Mouse (Mus musculus) midbrain, embryonic 15.5 days (tissue): ENCODE data around the gene Cfap46. TPM values are rescaled to one million over a fixed set of nuclear protein-coding genes. Genes with fewer than 3 reads are reported as not detected.

Experiments used
- ATAC-seq: fragments of 200-750 bp; cut with Nextera tagmentation; replicated peaks from 2 replicates; pipeline ENCODE4 v1.8.0; 2017; ENCODE audit warnings: moderate TSS enrichment
- H3K27ac ChIP-seq: fragments of 300-500 bp; sonication (generic); 2 replicates; pipeline ENCODE4 v1.5.1; 2015; ENCODE audit warnings: mild to moderate bottlenecking, inconsistent platforms
- H3K27me3 ChIP-seq: fragments of 300-500 bp; sonication (generic); replicated peaks from 2 replicates; pipeline ENCODE4 v1.6.1; 2015; ENCODE audit warnings: inconsistent platforms
- H3K36me3 ChIP-seq: fragments of 300-500 bp; sonication (generic); replicated peaks from 2 replicates; pipeline ENCODE4 v1.6.1; 2015; ENCODE audit warnings: inconsistent platforms
- H3K4me1 ChIP-seq: fragments of 300-500 bp; sonication (generic); 2 replicates; pipeline ENCODE4 v1.6.1; 2015; ENCODE audit warnings: inconsistent platforms
- H3K4me2 ChIP-seq: fragments of 300-500 bp; sonication (generic); 2 replicates; pipeline ENCODE4 v1.6.1; 2015; ENCODE audit warnings: inconsistent platforms, mild to moderate bottlenecking, moderate library complexity
- H3K4me3 ChIP-seq: fragments of 300-500 bp; sonication (generic); 2 replicates; pipeline ENCODE4 v1.5.1; 2015; ENCODE audit warnings: mild to moderate bottlenecking, inconsistent platforms
- H3K9ac ChIP-seq: fragments of 300-500 bp; sonication (generic); 2 replicates; pipeline ENCODE4 v1.6.1; 2015; ENCODE audit warnings: mild to moderate bottlenecking, inconsistent platforms
- H3K9me3 ChIP-seq: fragments of 300-500 bp; sonication (generic); 2 replicates; pipeline ENCODE4 v1.6.1; 2016; ENCODE audit warnings: inconsistent platforms
- WGBS: fragments of 180-500 bp; shearing (Covaris S2); methylation state at CpG from one replicate; pipeline ENCODE4 v1.1.7; 2015; ENCODE audit warnings: mixed read lengths; 5-methylcytosine and 5-hydroxymethylcytosine counted together
- polyA plus RNA-seq: library from polyadenylated mRNA; unstranded; fragments of >200 nt; fragmentation: Nextera tagmentation; extraction: Ambion mirVana; gene quantifications from 2 replicates; pipeline ENCODE4 v1.2.1, GENCODE M21; 2015

Gene Cfap46
- 3.0 and 4.1 TPM in 2 replicates for polyA plus RNA-seq

GRCm38 (mm10) chr7:139683706-139684552, at the start of gene Cfap46:
Cfap46 (minus strand) TSS chr7:139683817.
- H3K4me3 ChIP-seq, result peak within 1 kb of the TSS; percentile 54
- ATAC-seq, result peak; percentile 94
- H3K4me2 ChIP-seq, result peak within 1 kb of the TSS; percentile 89
- no peaks in the 10 kb centered on the region for H3K9me3 ChIP-seq
- H3K36me3 ChIP-seq, result no peaks in the 10 kb centered on the region
- H3K27ac ChIP-seq, result peak within 1 kb of the TSS; percentile 72
- peaks cover 10% of the 10 kb centered on the region for H3K4me1 ChIP-seq
- peak within 1 kb of the TSS; percentile 51 for H3K9ac ChIP-seq
- under 1% methylated on average over 31 of the region's 31 CpGs for WGBS
- peaks cover 4% of the 10 kb centered on the region; the same call in 1 of the 2 replicates for H3K27me3 ChIP-seq

GRCm38 (mm10) chr7:139731276-139731696, 47.7 kb upstream of the Cfap46 start:
- Histone ChIP-seq H3K4me3 (no peak overlapping the region), H3K9ac (no peak overlapping the region), H3K9me3 (no peaks in the 10 kb centered on the region), H3K27ac (no peak overlapping the region), H3K27me3 (no peaks in the 10 kb centered on the region), H3K4me2 (no peak overlapping the region), H3K36me3 (no peaks in the 10 kb centered on the region), H3K4me1 (peaks cover 5% of the 10 kb centered on the region; the same call in 1 of the 2 replicates)
- WGBS, result 47% methylated on average over 8 of the region's 8 CpGs
- no peak for ATAC-seq

DNA sequence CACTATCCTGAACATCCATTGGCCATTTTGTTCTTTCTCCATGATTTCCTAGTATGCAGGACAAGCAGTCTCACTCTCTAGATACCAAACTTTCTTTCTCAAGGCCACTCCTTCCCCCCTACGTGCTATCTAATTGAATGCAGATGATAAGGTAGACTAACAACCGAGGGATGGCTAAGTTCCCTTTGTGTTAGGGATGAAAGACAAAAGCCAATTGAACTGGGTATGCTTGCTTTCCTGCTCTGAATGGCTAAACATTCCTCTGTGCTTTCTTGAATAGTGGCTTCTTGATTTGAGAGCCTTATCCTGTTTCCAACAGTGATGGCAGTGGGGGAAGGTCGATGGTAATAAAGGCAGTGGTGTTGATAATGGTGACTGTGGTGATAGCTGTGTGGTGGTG, 43.5 kb upstream of the Cfap46 start:
- H3K27me3 ChIP-seq, result no peaks in the 10 kb centered on the region
- no peak overlapping the region for H3K4me3 ChIP-seq
- H3K4me1 ChIP-seq, result peaks cover 5% of the 10 kb centered on the region; the same call in 1 of the 2 replicates
- WGBS, result 32% methylated on average over 3 of the region's 3 CpGs
- H3K27ac ChIP-seq, result no peak overlapping the region
- no peak for ATAC-seq
- H3K9ac ChIP-seq, result no peak overlapping the region
- H3K4me2 ChIP-seq, result no peak overlapping the region
- no peaks in the 10 kb centered on the region for H3K36me3 ChIP-seq
- H3K9me3 ChIP-seq, result no peaks in the 10 kb centered on the region

GRCm38 (mm10) chr7:139725641-139726040, 42.0 kb upstream of the Cfap46 start:
- no peaks in the 10 kb centered on the region for H3K4me1 ChIP-seq
- no peaks in the 10 kb centered on the region for H3K36me3 ChIP-seq
- no peak overlapping the region for H3K4me2 ChIP-seq
- H3K9ac ChIP-seq, result no peak overlapping the region
- no peak overlapping the region for H3K4me3 ChIP-seq
- ATAC-seq, result no peak
- WGBS, result 93% methylated on average over 1 of the region's 1 CpGs
- H3K27me3 ChIP-seq, result no peaks in the 10 kb centered on the region
- H3K9me3 ChIP-seq, result no peaks in the 10 kb centered on the region
- H3K27ac ChIP-seq, result no peak overlapping the region

DNA sequence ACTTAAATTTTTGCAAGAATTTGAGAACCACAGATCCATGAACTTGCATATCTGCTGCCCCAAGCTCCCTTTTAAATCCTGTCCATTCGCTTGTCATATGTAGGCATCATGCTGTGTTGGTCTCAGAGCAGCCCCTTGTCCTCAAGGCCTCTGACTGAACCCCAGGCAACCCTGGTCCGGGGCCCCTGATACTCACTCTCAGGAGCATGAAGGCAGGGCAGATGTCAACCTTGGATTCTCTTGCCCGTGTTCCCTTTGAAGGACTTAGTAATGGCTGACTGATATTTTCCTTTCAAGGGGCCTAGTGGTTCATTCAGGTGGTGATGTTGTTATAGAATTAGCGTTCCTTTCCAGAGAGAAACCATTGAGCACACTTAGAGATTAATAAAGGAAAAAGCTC, 40.4 kb upstream of the Cfap46 start:
- 58% methylated on average over 4 of the region's 4 CpGs for WGBS
- no peaks in the 10 kb centered on the region for H3K27me3 ChIP-seq
- H3K4me3 ChIP-seq, result no peak overlapping the region
- no peak overlapping the region for H3K4me2 ChIP-seq
- no peak overlapping the region for H3K9ac ChIP-seq
- no peak overlapping the region for H3K27ac ChIP-seq
- H3K4me1 ChIP-seq, result no peaks in the 10 kb centered on the region
- no peaks in the 10 kb centered on the region for H3K9me3 ChIP-seq
- ATAC-seq, result no peak
- H3K36me3 ChIP-seq, result no peaks in the 10 kb centered on the region

DNA sequence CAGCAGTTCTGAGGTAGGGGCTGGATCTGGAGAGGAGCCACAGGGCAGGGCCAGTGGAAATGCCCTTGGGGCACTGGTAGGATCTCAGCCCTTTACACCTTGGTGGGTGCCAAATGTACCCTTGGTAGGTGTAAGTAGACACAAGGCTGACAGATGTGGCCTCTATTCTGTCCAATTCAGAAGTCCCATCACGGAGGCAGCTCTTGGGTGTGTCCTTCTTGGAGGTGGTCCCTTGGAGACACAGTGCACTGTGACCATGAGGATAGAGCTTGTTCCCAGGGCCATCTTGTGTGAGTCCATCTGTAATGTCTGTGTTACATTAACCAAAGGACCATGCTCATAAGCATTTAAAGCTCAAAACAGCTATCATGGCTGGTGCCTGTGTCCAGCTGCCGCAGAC, 37.6 kb upstream of the Cfap46 start:
- Histone ChIP-seq H3K36me3 (no peaks in the 10 kb centered on the region), H3K27me3 (no peaks in the 10 kb centered on the region), H3K9ac (no peak overlapping the region), H3K4me2 (no peak overlapping the region), H3K4me3 (no peak overlapping the region), H3K27ac (no peak overlapping the region), H3K9me3 (no peaks in the 10 kb centered on the region), H3K4me1 (no peaks in the 10 kb centered on the region)
- ATAC-seq, result no peak
- 94% methylated on average over 2 of the region's 2 CpGs for WGBS

DNA sequence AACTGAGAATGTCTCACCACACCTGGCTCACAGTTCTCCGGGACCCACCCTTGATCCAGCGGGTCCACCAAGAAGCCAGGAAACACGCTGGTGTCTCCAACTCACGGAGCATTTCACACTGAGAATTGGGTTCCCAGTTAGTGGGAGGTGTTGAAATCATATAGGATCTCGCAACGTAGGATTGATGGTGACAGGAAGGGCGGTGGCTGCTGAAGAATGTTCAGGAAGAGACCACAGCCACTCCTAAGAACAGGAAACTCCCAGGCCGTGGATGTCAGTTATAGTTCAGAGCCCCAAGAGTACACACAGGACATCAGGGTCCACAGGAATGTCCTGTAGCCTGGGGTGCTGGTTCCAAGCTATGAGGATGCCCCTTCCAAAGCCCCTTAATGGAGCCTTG, 34.2 kb upstream of the Cfap46 start:
- no peak overlapping the region for H3K9ac ChIP-seq
- no peaks in the 10 kb centered on the region for H3K9me3 ChIP-seq
- no peak overlapping the region for H3K4me3 ChIP-seq
- H3K36me3 ChIP-seq, result no peaks in the 10 kb centered on the region
- no peaks in the 10 kb centered on the region for H3K27me3 ChIP-seq
- no peak for ATAC-seq
- WGBS, result 95% methylated on average over 8 of the region's 8 CpGs
- H3K27ac ChIP-seq, result no peak overlapping the region
- H3K4me1 ChIP-seq, result no peaks in the 10 kb centered on the region
- H3K4me2 ChIP-seq, result no peak overlapping the region

- Histone ChIP-seq H3K9ac (no peak overlapping the region), H3K27me3 (no peaks in the 10 kb centered on the region), H3K36me3 (no peaks in the 10 kb centered on the region), H3K4me3 (no peak overlapping the region), H3K9me3 (no peaks in the 10 kb centered on the region), H3K27ac (no peak overlapping the region), H3K4me1 (no peaks in the 10 kb centered on the region), H3K4me2 (no peak overlapping the region)
- no peak for ATAC-seq
Observed at GRCm38 (mm10) chr7:139711821-139712220, 28.2 kb upstream of the Cfap46 start.

GRCm38 (mm10) chr7:139706411-139707120, 22.9 kb upstream of the Cfap46 start:
- Histone ChIP-seq H3K27ac (no peak overlapping the region), H3K36me3 (no peaks in the 10 kb centered on the region), H3K4me1 (peaks cover 8% of the 10 kb centered on the region; the same call in 1 of the 2 replicates), H3K4me2 (no peak overlapping the region), H3K9me3 (no peaks in the 10 kb centered on the region), H3K27me3 (no peaks in the 10 kb centered on the region), H3K4me3 (no peak overlapping the region), H3K9ac (no peak overlapping the region)
- WGBS, result 46% methylated on average over 13 of the region's 13 CpGs
- ATAC-seq, result no peak

DNA sequence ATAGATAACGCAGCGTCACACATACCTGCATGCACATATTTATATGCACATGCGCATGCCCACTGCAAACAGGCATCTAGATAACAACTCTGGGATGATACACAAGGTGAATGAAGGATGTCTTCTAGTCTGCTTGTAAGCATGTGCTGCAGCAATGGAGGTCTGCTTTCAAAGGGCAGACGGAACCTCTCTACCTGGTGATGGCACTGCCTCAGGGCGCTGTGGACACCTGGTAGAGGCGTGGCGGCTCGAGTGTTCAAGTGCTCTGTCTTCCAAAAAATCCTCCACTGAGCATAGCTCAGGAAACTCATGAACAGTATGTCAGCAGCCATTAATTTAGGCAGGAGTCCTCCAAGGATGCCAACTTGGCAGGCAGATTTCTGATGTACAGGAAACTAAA, 22.2 kb upstream of the Cfap46 start:
- H3K4me1 ChIP-seq, result peaks cover 8% of the 10 kb centered on the region; the same call in 1 of the 2 replicates
- WGBS, result 93% methylated on average over 8 of the region's 8 CpGs
- no peak overlapping the region for H3K4me3 ChIP-seq
- H3K9ac ChIP-seq, result no peak overlapping the region
- no peak overlapping the region for H3K27ac ChIP-seq
- ATAC-seq, result no peak
- no peaks in the 10 kb centered on the region for H3K27me3 ChIP-seq
- H3K4me2 ChIP-seq, result no peak overlapping the region
- no peaks in the 10 kb centered on the region for H3K9me3 ChIP-seq
- no peaks in the 10 kb centered on the region for H3K36me3 ChIP-seq

DNA sequence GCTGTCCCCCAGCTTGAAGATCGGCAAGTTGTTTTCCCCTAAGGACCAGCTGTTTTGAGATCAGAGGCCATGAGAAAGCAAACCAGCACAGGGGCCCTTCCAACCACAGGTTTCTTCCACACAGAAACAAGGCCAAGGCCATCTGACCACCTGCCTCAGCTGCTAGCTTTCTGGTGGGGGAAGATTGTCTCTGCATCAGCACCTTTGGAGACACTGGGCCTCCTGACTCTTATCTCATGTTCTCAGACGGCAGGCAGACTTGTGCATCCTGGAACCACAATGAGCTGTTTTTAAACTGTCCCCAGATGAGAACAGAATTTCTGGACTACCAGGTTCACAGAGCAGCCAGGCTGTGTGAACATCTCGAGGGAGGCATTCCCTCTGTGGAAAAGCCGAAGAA, 21.5 kb upstream of the Cfap46 start:
- 80% methylated on average over 4 of the region's 4 CpGs for WGBS
- no peak for ATAC-seq
- Histone ChIP-seq H3K27ac (no peak overlapping the region), H3K4me3 (no peak overlapping the region), H3K9me3 (no peaks in the 10 kb centered on the region), H3K4me1 (peaks cover 8% of the 10 kb centered on the region; the same call in 1 of the 2 replicates), H3K4me2 (no peak overlapping the region), H3K36me3 (no peaks in the 10 kb centered on the region), H3K27me3 (no peaks in the 10 kb centered on the region), H3K9ac (no peak overlapping the region)

DNA sequence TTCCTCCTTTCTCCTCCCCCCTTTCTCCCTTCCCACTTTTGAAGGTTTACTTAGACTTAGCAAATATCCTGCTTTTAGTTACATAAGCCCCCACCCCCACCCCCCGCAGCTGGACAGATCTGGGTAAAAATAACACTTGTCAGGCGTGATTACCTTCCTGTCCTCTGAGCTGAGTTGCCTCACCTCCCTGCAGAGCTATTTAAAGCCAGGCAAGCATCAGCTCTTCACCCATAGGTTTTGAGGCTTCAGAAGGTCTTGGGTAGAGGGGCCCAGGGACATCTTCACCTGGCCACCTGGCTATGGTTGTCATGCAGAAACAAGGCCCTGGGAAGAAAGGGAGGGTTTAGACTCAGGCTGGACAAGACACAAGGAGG, 20.2 kb upstream of the Cfap46 start:
- Histone ChIP-seq H3K9ac (no peak overlapping the region), H3K4me2 (no peak overlapping the region), H3K36me3 (no peaks in the 10 kb centered on the region), H3K9me3 (no peaks in the 10 kb centered on the region), H3K4me1 (peaks cover 9% of the 10 kb centered on the region; the same call in 1 of the 2 replicates), H3K27me3 (no peaks in the 10 kb centered on the region), H3K27ac (no peak overlapping the region), H3K4me3 (no peak overlapping the region)
- WGBS, result 14% methylated on average over 2 of the region's 2 CpGs
- ATAC-seq, result 0 out of 2 replicates have a peak, but pooled peaks have one; percentile 11
